Mouse (Mus musculus): ENCODE measurements around the gene Dcaf6. TPM values are rescaled to one million over a fixed set of nuclear protein-coding genes. Genes with fewer than 3 reads are reported as not detected.

The Dcaf6 gene
- total and polyA plus RNA-seq, 3 experiments = 8.2 to 17.1 TPM; not detected in 1

- H3K9ac ChIP-seq (ENCODE audit: control insufficient read depth, low read depth, low read length, poor library complexity, severe bottlenecking) = no peak overlapping the region
- no peaks in the 10 kb centered on the region for H3K79me2 ChIP-seq (ENCODE audit: control insufficient read depth, insufficient read depth, low read length, poor library complexity)
- no peaks in the 10 kb centered on the region for H3K36me3 ChIP-seq (ENCODE audit: control insufficient read depth in 1 of 2, insufficient read depth in 2 of 2, low read length in 2 of 2)
- DNase-seq (ENCODE audit: low read depth, low spot score) = no peak
- no peak for TF ChIP-seq POLR2AphosphoS5 (IDR thresholded peaks at IDR 0.05; ENCODE audit: borderline replicate concordance, low read depth, low read length)
- TF ChIP-seq RAD21 (IDR thresholded peaks at IDR 0.05; ENCODE audit: low read depth, low read length) = peak; percentile 39
- TF ChIP-seq MYC (IDR thresholded peaks at IDR 0.05; ENCODE audit: low read depth, low read length) = no peak
- TF ChIP-seq ZC3H11A (IDR thresholded peaks at IDR 0.05; ENCODE audit: low read depth, low read length) = peak; percentile 27; the same call in 1 of the 2 replicates
- no peak for TF ChIP-seq CHD1 (IDR thresholded peaks at IDR 0.05; ENCODE audit: low read depth, low read length)
- peak in 2 of 3 experiments; percentile 35 to 42; a peak in 4 of 6 replicates for TF ChIP-seq CTCF (IDR thresholded peaks at IDR 0.05 in 2 of 3, conservative IDR thresholded peaks at IDR 0.05 in 1 of 3; ENCODE audit: control insufficient read depth in 1 of 3, insufficient read depth in 1 of 3, low read depth in 2 of 3, low read length in 3 of 3, poor library complexity in 1 of 3, severe bottlenecking in 1 of 3)
- no peak for TF ChIP-seq JUND (IDR thresholded peaks at IDR 0.05; ENCODE audit: low read depth, low read length)
- peak; percentile 48 for TF ChIP-seq SMC3 (IDR thresholded peaks at IDR 0.05; ENCODE audit: low read depth, low read length)
- TF ChIP-seq UBTF (IDR thresholded peaks at IDR 0.05; ENCODE audit: borderline replicate concordance, insufficient read depth, low read depth, low read length) = no peak
- no peak overlapping the region for H3K4me3 ChIP-seq (ENCODE audit: control insufficient read depth in 1 of 2, insufficient read depth in 1 of 2, low read depth in 2 of 2, low read length in 2 of 2)
- H3K9me3 ChIP-seq (replicated peaks; ENCODE audit: insufficient read depth, low read length) = no peaks in the 10 kb centered on the region
- no peaks in the 10 kb centered on the region for H3K4me1 ChIP-seq (ENCODE audit: control insufficient read depth in 1 of 2, insufficient read depth in 2 of 2, low read length in 2 of 2)
- peaks cover 0 to under 1% of the 10 kb centered on the region in 2 experiments; a peak in 1 of 4 replicates for H3K27me3 ChIP-seq (ENCODE audit: control insufficient read depth in 1 of 2, insufficient read depth in 2 of 2, low read length in 2 of 2)
- no peak overlapping the region for H3K27ac ChIP-seq (ENCODE audit: control insufficient read depth, low read depth, low read length)
Measured at GRCm38 (mm10) chr1:165503307-165504024, 43.2 kb upstream of the Dcaf6 start.

GRCm38 (mm10) chr1:165498856-165499255, 38.6 kb upstream of the Dcaf6 start:
- H3K27me3 ChIP-seq (ENCODE audit: control insufficient read depth in 1 of 2, insufficient read depth in 2 of 2, low read length in 2 of 2) = peaks cover 0 to 1% of the 10 kb centered on the region in 2 experiments; a peak in 2 of 4 replicates
- DNase-seq (ENCODE audit: low read depth, low spot score) = no peak
- TF ChIP-seq HCFC1 (IDR thresholded peaks at IDR 0.05; ENCODE audit: low read depth, low read length) (no peak), NRF1 (IDR thresholded peaks at IDR 0.05; ENCODE audit: insufficient read depth, low read depth, low read length, poor library complexity, severe bottlenecking) (no peak), EP300 (IDR thresholded peaks at IDR 0.05; ENCODE audit: low read depth in 1 of 2, low read length in 2 of 2) (no peak), KAT2A (conservative IDR thresholded peaks at IDR 0.05; ENCODE audit: low read depth, low read length) (no peak), RAD21 (IDR thresholded peaks at IDR 0.05; ENCODE audit: low read depth, low read length) (no peak), MYB (IDR thresholded peaks at IDR 0.05; ENCODE audit: low read depth, low read length) (no peak), TAL1 (IDR thresholded peaks at IDR 0.05; ENCODE audit: low read length) (no peak)
- no peaks in the 10 kb centered on the region for H3K4me1 ChIP-seq (ENCODE audit: control insufficient read depth in 1 of 2, insufficient read depth in 2 of 2, low read length in 2 of 2)
- H3K27ac ChIP-seq (ENCODE audit: control insufficient read depth, low read depth, low read length) = no peak overlapping the region
- H3K36me3 ChIP-seq (ENCODE audit: control insufficient read depth in 1 of 2, insufficient read depth in 2 of 2, low read length in 2 of 2) = no peaks in the 10 kb centered on the region
- H3K4me3 ChIP-seq (ENCODE audit: control insufficient read depth in 1 of 2, insufficient read depth in 1 of 2, low read depth in 2 of 2, low read length in 2 of 2) = no peak overlapping the region
- H3K79me2 ChIP-seq (ENCODE audit: control insufficient read depth, insufficient read depth, low read length, poor library complexity) = no peaks in the 10 kb centered on the region
- no peak overlapping the region for H3K9ac ChIP-seq (ENCODE audit: control insufficient read depth, low read depth, low read length, poor library complexity, severe bottlenecking)
- no peaks in the 10 kb centered on the region for H3K9me3 ChIP-seq (replicated peaks; ENCODE audit: insufficient read depth, low read length)
